Mouse (Mus musculus): ENCODE measurements around the gene Kcnk12.

Kcnk12 gene

DNA sequence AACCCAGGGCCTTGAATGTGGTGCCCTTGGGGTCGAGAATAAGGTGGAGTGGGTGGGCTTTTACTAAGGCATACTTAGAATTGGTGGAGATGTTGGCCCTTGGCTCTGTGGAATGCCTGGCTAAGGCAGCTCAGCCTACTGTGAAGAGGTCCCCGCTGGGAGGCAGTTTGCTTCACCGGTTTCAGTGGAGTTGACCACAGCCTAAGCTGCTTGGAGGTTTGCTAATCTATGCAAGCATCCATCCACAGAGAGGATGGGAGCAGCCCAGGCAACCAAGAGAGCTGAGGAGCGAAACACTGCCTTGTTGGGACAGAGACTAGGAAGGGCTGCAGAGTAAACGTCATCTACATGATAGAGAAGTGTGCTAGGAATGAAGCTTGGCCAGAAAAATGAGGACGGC lies 101.0 kb downstream of the Kcnk12 start:
- no peak for DNase-seq

DNA sequence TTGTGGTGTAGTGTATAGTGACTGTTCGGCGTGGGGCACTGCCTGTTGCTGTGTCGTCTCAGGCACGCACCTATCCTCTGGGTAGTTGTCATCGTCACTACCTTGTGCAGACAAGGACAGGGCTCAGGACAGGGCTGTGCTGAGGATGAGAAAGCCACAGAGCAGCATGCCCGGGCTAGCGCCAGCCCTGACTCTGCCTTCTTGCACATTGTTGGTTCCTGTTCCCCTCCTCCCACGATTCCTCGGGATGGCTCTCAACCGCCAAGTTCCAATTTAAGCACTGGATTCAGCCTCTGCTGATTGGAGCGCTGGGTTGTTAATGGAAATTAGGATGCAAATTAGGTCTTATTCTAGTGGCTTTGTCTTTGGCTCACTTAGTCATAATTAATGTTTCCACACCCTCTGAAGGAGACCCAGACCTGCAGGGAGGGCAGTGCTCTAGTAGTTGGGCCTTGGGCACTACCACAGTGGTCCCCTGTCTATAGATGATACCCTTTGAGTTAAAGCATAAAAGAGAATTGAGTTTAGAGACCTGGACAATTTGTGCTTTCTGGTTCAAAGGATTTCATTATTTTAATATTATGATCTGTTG lies 101.8 kb downstream of the Kcnk12 start:
- no peak for DNase-seq
